Mouse (Mus musculus): ENCODE results near the gene Htr1f. TPM values are rescaled to one million over a fixed set of nuclear protein-coding genes. Genes with fewer than 3 reads are reported as not detected.
A peak's percentile ranks its signal among the peaks of the same experiment; 100 is the strongest.
"Not testable (repeated sequence)": the region's sequence is repeated elsewhere in the genome, so short reads cannot be mapped to it uniquely, and the experiment has no call there.

The Htr1f gene
- not detected in 2 replicates for polyA plus RNA-seq (2012; ENCODE audit: insufficient read depth, low replicate concordance)

DNA sequence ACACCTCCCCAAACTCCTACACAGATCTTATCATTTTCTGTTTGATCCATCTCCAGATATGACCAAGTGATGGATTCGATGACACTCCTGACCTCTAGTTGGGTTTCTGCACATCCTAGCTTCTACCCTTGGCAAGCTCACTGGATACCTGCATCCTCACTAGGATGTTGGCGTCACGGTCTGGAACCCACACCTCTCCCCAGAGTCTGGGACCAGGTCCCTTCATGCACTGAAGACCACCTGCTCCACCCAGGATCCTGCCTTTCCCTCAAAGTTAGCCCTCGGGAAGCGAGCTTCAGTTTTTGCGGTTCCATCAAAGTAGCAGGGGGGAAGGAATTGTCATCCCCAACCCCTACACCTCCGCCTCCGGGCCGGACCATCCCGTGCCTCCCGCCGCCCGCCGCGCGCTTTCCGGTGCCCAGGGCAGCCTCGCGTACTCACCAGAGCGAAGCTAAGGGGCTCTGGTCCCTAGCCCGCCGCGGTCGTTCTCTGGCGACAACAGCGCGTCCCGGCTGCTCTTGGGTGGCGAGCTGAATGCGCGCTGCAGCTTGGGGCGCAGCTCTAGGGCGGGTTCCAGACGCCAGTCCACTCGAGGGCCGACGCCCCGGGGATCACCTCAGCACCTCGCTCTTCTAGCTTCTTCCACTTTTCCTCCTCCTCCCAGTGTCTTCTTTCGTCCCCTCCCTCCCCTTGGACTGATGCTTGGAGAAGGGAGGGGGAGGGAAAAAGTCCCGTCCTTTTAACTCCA, at the start of gene Htr1f:
Htr1f (minus strand) TSS at position 671 of the 748 bp plus-strand sequence.
- Histone ChIP-seq H3K4me3 (replicated peaks) (peak within 1 kb of the TSS; percentile 50), H3K9me3 (peaks cover 10% of the 10 kb centered on the region), H3K4me1 (peaks cover 5% of the 10 kb centered on the region; the same call in 1 of the 2 replicates), H3K27me3 (replicated peaks) (peaks cover 13% of the 10 kb centered on the region), H3K36me3 (replicated peaks; ENCODE audit: low read length) (no peaks in the 10 kb centered on the region)
- TF ChIP-seq GATA1 (IDR thresholded peaks at IDR 0.05; ENCODE audit: borderline replicate concordance, low read length) (no peak), FLI1 (IDR thresholded peaks at IDR 0.05; ENCODE audit: low read length) (no peak)

DNA sequence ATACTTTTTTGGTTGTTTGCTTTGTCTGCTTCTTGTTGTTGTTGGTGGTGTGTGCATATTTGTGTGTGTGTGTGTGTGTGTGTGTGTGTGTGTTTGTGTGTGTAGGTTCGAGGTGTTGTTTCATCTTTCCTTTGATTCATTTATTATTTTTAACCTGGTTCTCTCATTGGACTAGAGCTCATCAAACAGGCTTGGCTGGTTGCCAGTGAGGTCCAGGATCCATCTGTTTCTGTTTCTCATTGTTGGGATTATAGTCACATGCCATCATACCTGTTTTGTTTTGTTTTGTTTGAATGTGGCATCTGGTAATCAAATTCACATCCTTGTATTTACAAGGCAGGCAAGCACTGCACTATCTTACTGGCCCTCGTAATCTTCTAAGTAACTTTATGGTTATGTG, 34.1 kb upstream of the Htr1f start:
- no peaks in the 10 kb centered on the region for H3K27me3 ChIP-seq (replicated peaks)

GRCm38 (mm10) chr16:65129391-65129790, 23.7 kb upstream of the Htr1f start:
- TF ChIP-seq FLI1 (IDR thresholded peaks at IDR 0.05; ENCODE audit: low read length), result no peak
- no peak for TF ChIP-seq GATA1 (IDR thresholded peaks at IDR 0.05; ENCODE audit: borderline replicate concordance, low read length)
- Histone ChIP-seq H3K36me3 (replicated peaks; ENCODE audit: low read length) (no peaks in the 10 kb centered on the region), H3K4me3 (replicated peaks) (no peak overlapping the region), H3K4me1 (no peaks in the 10 kb centered on the region; the same call in 1 of the 2 replicates), H3K27me3 (replicated peaks) (no peaks in the 10 kb centered on the region), H3K9me3 (no peaks in the 10 kb centered on the region)

More for the DNA sequence above, 34.1 kb upstream of the Htr1f start:
- no peak for TF ChIP-seq GATA1 (IDR thresholded peaks at IDR 0.05; ENCODE audit: borderline replicate concordance, low read length)
- Histone ChIP-seq H3K9me3 (no peaks in the 10 kb centered on the region), H3K36me3 (replicated peaks; ENCODE audit: low read length) (no peaks in the 10 kb centered on the region), H3K4me1 (no peaks in the 10 kb centered on the region), H3K4me3 (replicated peaks) (no peak overlapping the region)

DNA sequence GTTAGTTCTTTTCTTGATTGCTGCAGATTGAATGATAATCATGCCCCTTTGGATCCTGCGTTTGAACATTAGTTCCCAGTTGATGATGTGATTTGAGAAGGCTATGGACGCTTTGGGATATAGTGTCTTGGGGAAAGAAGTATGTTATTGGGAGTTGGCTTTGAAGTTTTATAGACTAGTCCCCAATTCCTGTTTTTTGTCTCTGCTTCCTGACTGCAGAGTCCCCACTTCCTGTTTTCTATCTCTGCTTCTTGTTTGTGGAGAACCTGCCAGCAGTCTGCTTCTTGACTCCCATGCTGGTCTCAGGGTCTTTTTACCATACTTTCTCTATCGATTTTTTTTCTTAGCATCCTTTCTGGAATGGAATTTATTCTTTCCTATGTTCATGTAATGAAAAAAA, 22.2 kb upstream of the Htr1f start:
- no peak overlapping the region for H3K4me3 ChIP-seq (replicated peaks)
- no peaks in the 10 kb centered on the region for H3K27me3 ChIP-seq (replicated peaks)
- no peaks in the 10 kb centered on the region for H3K9me3 ChIP-seq
- no peaks in the 10 kb centered on the region; the same call in 1 of the 2 replicates for H3K4me1 ChIP-seq
- no peaks in the 10 kb centered on the region for H3K36me3 ChIP-seq (replicated peaks; ENCODE audit: low read length)
- TF ChIP-seq GATA1 (IDR thresholded peaks at IDR 0.05; ENCODE audit: borderline replicate concordance, low read length), result no peak
- TF ChIP-seq FLI1 (IDR thresholded peaks at IDR 0.05; ENCODE audit: low read length), result no peak

- H3K4me1 ChIP-seq, result no peaks in the 10 kb centered on the region
- no peak overlapping the region for H3K4me3 ChIP-seq (replicated peaks)
- H3K9me3 ChIP-seq, result no peaks in the 10 kb centered on the region
- H3K27me3 ChIP-seq (replicated peaks), result no peaks in the 10 kb centered on the region
- TF ChIP-seq FLI1 (IDR thresholded peaks at IDR 0.05; ENCODE audit: low read length), result no peak
- no peak for TF ChIP-seq GATA1 (IDR thresholded peaks at IDR 0.05; ENCODE audit: borderline replicate concordance, low read length)
- H3K36me3 ChIP-seq (replicated peaks; ENCODE audit: low read length), result no peaks in the 10 kb centered on the region
Observed at GRCm38 (mm10) chr16:65112221-65112620, 6.6 kb upstream of the Htr1f start.

GRCm38 (mm10) chr16:65093552-65093951, 12.1 kb downstream of the Htr1f start:
- Histone ChIP-seq H3K36me3 (replicated peaks; ENCODE audit: low read length) (no peaks in the 10 kb centered on the region), H3K4me3 (replicated peaks) (peak overlapping the region; percentile 33), H3K9me3 (peaks cover 11% of the 10 kb centered on the region; the same call in 1 of the 2 replicates), H3K27me3 (replicated peaks) (no peaks in the 10 kb centered on the region), H3K4me1 (no peaks in the 10 kb centered on the region)
- TF ChIP-seq GATA1 (IDR thresholded peaks at IDR 0.05; ENCODE audit: borderline replicate concordance, low read length) (no peak), FLI1 (IDR thresholded peaks at IDR 0.05; ENCODE audit: low read length) (no peak)

DNA sequence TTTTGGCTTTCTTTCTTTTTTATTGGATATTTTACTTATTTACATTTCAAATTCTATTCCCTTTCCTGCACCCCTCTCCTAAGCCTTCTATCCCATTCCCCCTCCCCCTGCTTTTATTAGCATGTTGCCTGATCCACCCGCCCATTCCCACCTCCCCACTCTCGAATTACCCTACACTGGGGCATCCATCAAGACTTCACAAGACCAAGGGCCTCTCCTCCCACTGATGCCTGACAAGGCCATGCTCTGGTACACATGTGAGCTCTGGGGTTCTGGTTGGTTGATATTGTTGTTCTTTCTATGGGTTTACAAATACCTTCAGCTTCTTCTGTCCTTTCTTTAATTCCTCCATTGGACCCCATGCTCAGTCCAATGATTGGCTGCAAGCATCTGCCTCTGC, 22.2 kb downstream of the Htr1f start:
- Histone ChIP-seq H3K9me3 (no peaks in the 10 kb centered on the region), H3K36me3 (replicated peaks; ENCODE audit: low read length) (no peaks in the 10 kb centered on the region), H3K27me3 (replicated peaks) (no peaks in the 10 kb centered on the region), H3K4me1 (no peaks in the 10 kb centered on the region), H3K4me3 (replicated peaks) (no peak overlapping the region)
- TF ChIP-seq FLI1 (IDR thresholded peaks at IDR 0.05; ENCODE audit: low read length), result no peak
- TF ChIP-seq GATA1 (IDR thresholded peaks at IDR 0.05; ENCODE audit: borderline replicate concordance, low read length), result no peak

- Histone ChIP-seq H3K9me3 (no peaks in the 10 kb centered on the region), H3K27me3 (replicated peaks) (no peaks in the 10 kb centered on the region), H3K4me3 (replicated peaks) (no peak overlapping the region), H3K4me1 (no peaks in the 10 kb centered on the region), H3K36me3 (replicated peaks; ENCODE audit: low read length) (no peaks in the 10 kb centered on the region)
- TF ChIP-seq GATA1 (IDR thresholded peaks at IDR 0.05; ENCODE audit: borderline replicate concordance, low read length), result no peak
- TF ChIP-seq FLI1 (IDR thresholded peaks at IDR 0.05; ENCODE audit: low read length), result no peak
Observed at GRCm38 (mm10) chr16:65069867-65070266, 35.8 kb downstream of the Htr1f start.

GRCm38 (mm10) chr16:65066264-65066663, 39.4 kb downstream of the Htr1f start:
- TF ChIP-seq GATA1 (IDR thresholded peaks at IDR 0.05; ENCODE audit: borderline replicate concordance, low read length), result no peak
- no peak for TF ChIP-seq FLI1 (IDR thresholded peaks at IDR 0.05; ENCODE audit: low read length)
- Histone ChIP-seq H3K27me3 (replicated peaks) (no peaks in the 10 kb centered on the region), H3K4me3 (replicated peaks) (no peak overlapping the region), H3K9me3 (no peaks in the 10 kb centered on the region), H3K36me3 (replicated peaks; ENCODE audit: low read length) (no peaks in the 10 kb centered on the region), H3K4me1 (no peaks in the 10 kb centered on the region)

DNA sequence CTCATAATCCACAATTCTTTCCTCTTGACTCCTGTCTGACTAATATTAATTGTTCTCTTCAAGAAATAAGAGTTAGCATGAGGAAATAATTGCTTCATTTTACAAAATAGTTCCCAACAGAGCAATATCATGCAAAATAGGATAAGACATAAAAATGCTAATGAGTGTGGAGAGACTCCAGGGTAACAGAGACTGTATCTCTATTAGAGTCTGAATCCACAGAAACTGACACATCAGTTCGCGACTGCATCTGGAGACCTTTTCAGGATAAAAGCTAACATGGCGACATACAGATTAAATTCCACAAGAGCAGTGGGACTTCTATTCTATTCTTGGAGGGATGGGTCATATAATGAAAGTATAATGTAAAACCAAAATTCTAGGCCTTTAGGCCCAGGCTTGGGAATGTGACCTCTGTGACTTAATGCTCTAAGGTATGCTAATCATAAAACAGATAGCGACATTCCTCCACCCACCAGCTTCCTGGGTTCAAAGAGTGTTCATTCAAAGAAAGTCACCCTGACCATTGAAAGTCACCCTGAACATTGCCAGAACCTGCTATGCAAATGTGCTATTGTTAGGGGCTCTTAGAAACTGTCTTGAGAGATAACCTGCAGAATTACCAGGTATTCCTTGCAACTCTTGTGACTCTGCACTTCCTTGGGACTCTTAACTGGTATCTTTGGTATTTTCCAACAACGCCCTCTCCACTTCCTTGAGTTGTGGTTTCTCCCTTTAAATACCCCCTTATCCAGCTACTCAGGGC, 67.8 kb downstream of the Htr1f start:
- not testable (repeated sequence) for H3K36me3 ChIP-seq (replicated peaks; ENCODE audit: low read length); H3K4me3 ChIP-seq (replicated peaks); H3K4me1 ChIP-seq; H3K27me3 ChIP-seq (replicated peaks); H3K9me3 ChIP-seq

All from megakaryocyte, embryonic 14.5 days (primary cell).